Mouse (Mus musculus) heart, embryonic 14.5 days (tissue): ENCODE measurements around the gene Phxr2. TPM values are rescaled to one million over a fixed set of nuclear protein-coding genes. Genes with fewer than 3 reads are reported as not detected.
"Not testable (repeated sequence)": the region's sequence is repeated elsewhere in the genome, so short reads cannot be mapped to it uniquely, and the experiment has no call there.

Experiments
- ATAC-seq: fragments of 200-750 bp; cut with Nextera tagmentation; 2 replicates; pipeline ENCODE4 v1.8.0; 2017; ENCODE audit warnings: low read depth, moderate TSS enrichment; ENCODE audit not compliant: insufficient number of reproducible peaks, insufficient read depth, low FRiP score
- H3K27ac ChIP-seq, 2 experiments: fragments of 200-500 bp in 1 of 2; fragments of 300-500 bp in 1 of 2; sonication (generic) in 1 of 2; replicated peaks in 1 of 2; 2 replicates each; pipeline ENCODE4 v1.5.1; 2012 to 2014; ENCODE audit warnings: low read depth in 2 of 2, low read length in 2 of 2, control low read depth in 1 of 2, mild to moderate bottlenecking in 1 of 2, mixed read lengths in 1 of 2; ENCODE audit not compliant: control insufficient read depth in 1 of 2, insufficient read depth in 1 of 2
- H3K27me3 ChIP-seq: fragments of 300-500 bp; sonication (generic); 2 replicates; pipeline ENCODE4 v1.6.1; 2014; ENCODE audit warnings: mild to moderate bottlenecking, low read length, control low read depth; ENCODE audit not compliant: control insufficient read depth, insufficient read depth
- H3K36me3 ChIP-seq: fragments of 300-500 bp; sonication (generic); 2 replicates; pipeline ENCODE4 v1.6.1; 2014; ENCODE audit warnings: mild to moderate bottlenecking, control low read depth, low read length, mixed read lengths; ENCODE audit not compliant: control insufficient read depth, insufficient read depth
- H3K4me1 ChIP-seq, 2 experiments: fragments of 200-500 bp in 1 of 2; fragments of 300-500 bp in 1 of 2; sonication (generic) in 1 of 2; 2 replicates each; pipeline ENCODE4 v1.6.1; 2012 to 2014; ENCODE audit warnings: low read length in 2 of 2, control low read depth in 1 of 2, mixed read lengths in 1 of 2; ENCODE audit not compliant: control insufficient read depth in 2 of 2, insufficient read depth in 2 of 2
- H3K4me2 ChIP-seq: fragments of 300-500 bp; sonication (generic); 2 replicates; pipeline ENCODE4 v1.6.1; 2014; ENCODE audit warnings: mild to moderate bottlenecking, low read length
- H3K4me3 ChIP-seq, 2 experiments: fragments of 200-500 bp in 1 of 2; fragments of 300-500 bp in 1 of 2; sonication (generic) in 1 of 2; 2 replicates each; pipeline ENCODE4 v1.5.1; 2012 to 2014; ENCODE audit warnings: low read length in 2 of 2, mild to moderate bottlenecking in 2 of 2, control low read depth in 1 of 2, low read depth in 1 of 2, moderate library complexity in 1 of 2; ENCODE audit not compliant: control insufficient read depth in 1 of 2, insufficient read depth in 1 of 2
- H3K9ac ChIP-seq: fragments of 300-500 bp; sonication (generic); 2 replicates; pipeline ENCODE4 v1.6.1; 2014; ENCODE audit warnings: mild to moderate bottlenecking, low read length
- H3K9me3 ChIP-seq: fragments of 300-500 bp; sonication (generic); 2 replicates; pipeline ENCODE4 v1.6.1; 2016; ENCODE audit warnings: low read length, control low read depth; ENCODE audit not compliant: control insufficient read depth
- WGBS: fragments of 180-500 bp; shearing (Covaris S2); extraction: QIAGEN DNeasy Blood & Tissue Kit; methylation state at CpG from one replicate; pipeline ENCODE4 v1.1.7; 2014; 5-methylcytosine and 5-hydroxymethylcytosine counted together
- polyA plus RNA-seq: library from polyadenylated mRNA; unstranded; fragments of >200 nt; fragmentation: Nextera tagmentation; extraction: Ambion mirVana; gene quantifications from 2 replicates; pipeline ENCODE4 v1.2.1, GENCODE M21; 2014

The Phxr2 gene
- polyA plus RNA-seq, 1 experiment from 2014 or later: not detected

DNA sequence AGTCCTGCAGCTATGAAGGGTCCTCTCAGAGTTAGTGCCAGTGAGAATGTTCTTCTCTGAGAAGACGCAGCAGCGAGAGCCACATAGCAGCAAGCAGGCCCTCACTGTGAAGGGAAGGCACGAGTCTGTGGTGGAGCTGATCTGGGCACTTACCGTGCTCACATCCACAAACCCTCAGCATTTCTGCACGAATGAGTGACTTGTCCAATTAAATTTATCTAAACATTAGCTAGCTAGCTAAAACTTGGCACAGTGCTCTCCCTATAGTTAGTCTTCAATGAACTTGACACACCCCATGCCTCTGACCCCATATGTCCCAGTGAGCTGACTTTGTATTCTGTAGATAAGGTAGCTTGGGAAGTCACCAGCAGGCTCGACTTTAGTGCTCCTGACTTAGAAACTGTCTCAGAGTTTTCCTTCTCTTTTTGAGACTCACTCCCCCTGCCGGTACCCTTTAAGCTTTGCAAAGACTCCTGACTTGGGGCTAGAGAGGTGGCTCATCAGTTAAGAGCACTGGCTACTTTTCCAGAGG lies 39.7 kb upstream of the Phxr2 start:
- Histone ChIP-seq H3K4me1 (peaks cover 0 to 13% of the 10 kb centered on the region in 2 experiments; a peak in 2 of 4 replicates), H3K9me3 (no peaks in the 10 kb centered on the region), H3K27ac (peak overlapping the region; percentile 16 to 27; a peak in 3 of 4 replicates), H3K4me2 (no peak overlapping the region), H3K36me3 (no peaks in the 10 kb centered on the region), H3K4me3 (no peak overlapping the region), H3K9ac (no peak overlapping the region), H3K27me3 (no peaks in the 10 kb centered on the region)
- no peak for ATAC-seq
- WGBS: 46% methylated on average over 7 of the region's 7 CpGs

DNA sequence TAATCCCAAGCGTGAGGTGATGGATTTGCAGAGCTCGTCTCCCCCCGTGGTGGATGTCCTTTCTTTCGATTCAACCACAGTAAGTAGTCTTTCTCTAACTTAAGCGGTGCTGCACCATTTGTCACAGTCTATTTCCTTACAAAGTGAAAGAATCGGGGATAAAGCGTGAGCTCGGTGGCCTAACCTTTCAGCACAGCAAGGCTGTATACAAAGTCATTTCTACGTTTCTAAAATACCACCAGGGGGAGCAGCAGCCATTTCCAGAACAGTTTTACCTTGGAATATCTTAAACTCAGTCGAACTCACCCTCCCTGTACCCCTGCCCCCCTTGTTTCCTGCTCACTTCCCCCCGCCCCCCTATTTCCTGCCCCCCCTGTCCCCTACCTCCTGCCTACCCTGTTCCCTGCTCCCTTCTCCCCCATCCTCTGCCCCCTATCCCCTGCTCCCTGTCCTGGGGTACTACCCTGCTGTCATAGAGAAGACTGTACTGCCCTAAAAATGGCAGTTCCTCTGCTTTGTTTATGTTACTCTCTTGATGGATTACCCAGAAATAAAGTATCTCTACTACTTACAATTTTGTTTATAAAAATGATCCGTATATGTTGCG lies 38.8 kb upstream of the Phxr2 start:
- H3K9ac ChIP-seq: no peak overlapping the region
- no peak overlapping the region for H3K4me3 ChIP-seq
- H3K27ac ChIP-seq: peak overlapping the region in 1 of 2 experiments; percentile 27; a peak in 1 of 4 replicates
- WGBS: 40% methylated on average over 13 of the region's 13 CpGs
- peaks cover 0 to 13% of the 10 kb centered on the region in 2 experiments; a peak in 2 of 4 replicates for H3K4me1 ChIP-seq
- H3K9me3 ChIP-seq: no peaks in the 10 kb centered on the region
- H3K4me2 ChIP-seq: peak overlapping the region; percentile 35; the same call in 1 of the 2 replicates
- no peak for ATAC-seq
- no peaks in the 10 kb centered on the region for H3K27me3 ChIP-seq
- H3K36me3 ChIP-seq: no peaks in the 10 kb centered on the region

DNA sequence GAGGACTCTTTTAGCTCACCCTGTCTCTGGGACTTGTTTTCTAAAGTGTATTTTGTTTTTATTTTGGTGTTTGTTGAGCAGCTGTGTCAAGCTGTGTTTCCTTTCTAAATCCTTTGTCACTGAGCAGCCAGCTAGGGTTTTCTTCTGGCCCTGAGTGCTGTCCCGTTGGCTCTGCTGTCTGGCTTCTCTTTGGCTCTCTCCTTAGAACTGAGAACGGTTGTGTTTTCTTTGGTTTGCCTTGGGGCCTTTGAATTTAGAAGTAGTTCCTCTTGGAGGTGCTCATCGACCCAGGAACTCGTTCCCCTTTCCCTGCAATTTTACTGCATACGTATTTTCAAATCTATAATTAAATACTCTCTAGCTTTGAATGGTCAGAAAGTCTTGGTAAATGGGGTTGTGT lies 36.9 kb upstream of the Phxr2 start:
- Histone ChIP-seq H3K9me3 (no peaks in the 10 kb centered on the region), H3K36me3 (no peaks in the 10 kb centered on the region), H3K9ac (no peak overlapping the region), H3K4me3 (no peak overlapping the region), H3K4me2 (no peak overlapping the region), H3K27me3 (no peaks in the 10 kb centered on the region), H3K27ac (no peak overlapping the region), H3K4me1 (peaks cover 0 to 8% of the 10 kb centered on the region in 2 experiments; a peak in 2 of 4 replicates)
- no peak for ATAC-seq
- 88% methylated on average over 5 of the region's 5 CpGs for WGBS

DNA sequence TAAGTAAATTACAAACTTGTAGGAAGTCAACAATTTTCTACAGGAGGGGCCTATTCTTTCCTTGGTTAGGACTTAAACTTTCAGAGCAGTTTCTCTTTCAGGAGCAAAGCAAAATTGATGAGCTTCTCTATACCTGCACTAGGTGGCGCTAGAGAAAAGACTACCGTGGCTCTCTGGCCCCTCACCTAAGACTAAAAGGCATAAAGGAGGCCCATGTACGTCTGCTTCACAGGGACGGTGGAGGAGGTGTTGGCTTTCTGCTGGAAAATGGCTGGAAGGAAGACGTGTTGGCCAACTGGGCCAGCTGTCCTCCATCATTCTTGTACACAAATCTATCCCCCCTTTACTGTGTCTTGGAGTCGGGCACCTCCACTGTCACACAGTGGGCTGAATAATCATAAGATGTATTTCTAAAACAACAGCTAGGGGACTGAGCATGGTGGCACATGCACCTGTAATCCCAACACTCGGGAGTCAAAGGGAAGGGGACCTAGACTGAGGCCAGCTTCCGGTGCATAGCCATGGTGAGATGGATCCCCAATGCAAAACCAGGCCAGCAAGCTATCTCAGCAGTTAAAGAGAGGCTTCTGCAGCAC lies 36.0 kb upstream of the Phxr2 start:
- no peaks in the 10 kb centered on the region for H3K9me3 ChIP-seq
- WGBS: 41% methylated on average over 8 of the region's 8 CpGs
- ATAC-seq: no peak
- H3K27ac ChIP-seq: no peak overlapping the region
- peaks cover 0 to 8% of the 10 kb centered on the region in 2 experiments; a peak in 2 of 4 replicates for H3K4me1 ChIP-seq
- H3K4me3 ChIP-seq: no peak overlapping the region
- H3K36me3 ChIP-seq: no peaks in the 10 kb centered on the region
- H3K27me3 ChIP-seq: no peaks in the 10 kb centered on the region
- H3K9ac ChIP-seq: no peak overlapping the region
- H3K4me2 ChIP-seq: no peak overlapping the region

DNA sequence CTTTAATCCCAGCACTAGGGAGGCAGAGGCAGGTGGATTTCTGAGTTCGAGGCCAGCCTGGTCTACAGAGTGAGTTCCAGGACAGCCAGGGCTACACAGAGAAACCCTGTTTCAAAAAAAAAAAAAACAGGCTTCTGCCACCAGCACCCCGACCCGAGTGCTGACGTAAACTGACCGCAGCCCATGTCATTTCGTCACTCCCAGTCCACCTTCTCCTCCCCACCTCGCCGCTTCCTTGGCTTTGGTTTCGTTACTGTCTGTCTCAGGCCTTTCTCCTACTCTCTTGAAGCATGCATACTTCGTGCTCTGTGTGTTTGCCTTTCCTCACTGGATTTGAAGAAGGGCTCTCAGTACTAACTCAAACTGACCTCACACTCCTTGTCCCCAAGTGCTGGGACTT lies 31.6 kb upstream of the Phxr2 start:
- not testable (repeated sequence) for H3K36me3 ChIP-seq, H3K4me2 ChIP-seq, H3K4me3 ChIP-seq, H3K9ac ChIP-seq, ATAC-seq, H3K27ac ChIP-seq, H3K4me1 ChIP-seq, H3K9me3 ChIP-seq, H3K27me3 ChIP-seq
- 91% methylated on average over 10 of the region's 10 CpGs for WGBS

DNA sequence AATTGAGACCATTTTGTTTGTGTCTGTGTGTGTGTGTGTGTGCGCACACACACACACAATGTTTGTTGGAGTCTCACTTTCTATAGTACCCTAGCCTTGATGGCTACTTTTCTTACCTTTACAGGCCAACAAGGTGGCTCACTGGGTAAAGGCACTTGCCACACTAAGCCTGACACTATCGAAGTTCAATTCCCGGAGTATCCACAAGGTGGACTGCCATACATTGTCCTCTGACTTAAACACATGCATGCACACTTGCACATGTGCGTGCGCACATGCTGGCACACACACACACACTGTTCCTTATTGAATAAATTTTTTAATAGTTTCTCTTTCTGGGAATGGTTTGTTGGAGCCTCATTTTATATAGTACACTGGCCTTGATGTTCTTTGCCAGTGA lies 30.7 kb upstream of the Phxr2 start:
- no peaks in the 10 kb centered on the region for H3K9me3 ChIP-seq
- no peak for ATAC-seq
- no peak overlapping the region for H3K9ac ChIP-seq
- no peak overlapping the region for H3K27ac ChIP-seq
- H3K36me3 ChIP-seq: peaks cover 6% of the 10 kb centered on the region; the same call in 1 of the 2 replicates
- no peaks in the 10 kb centered on the region for H3K27me3 ChIP-seq
- H3K4me2 ChIP-seq: no peak overlapping the region
- WGBS: 91% methylated on average over 5 of the region's 5 CpGs
- no peak overlapping the region for H3K4me3 ChIP-seq
- H3K4me1 ChIP-seq: no peaks in the 10 kb centered on the region

DNA sequence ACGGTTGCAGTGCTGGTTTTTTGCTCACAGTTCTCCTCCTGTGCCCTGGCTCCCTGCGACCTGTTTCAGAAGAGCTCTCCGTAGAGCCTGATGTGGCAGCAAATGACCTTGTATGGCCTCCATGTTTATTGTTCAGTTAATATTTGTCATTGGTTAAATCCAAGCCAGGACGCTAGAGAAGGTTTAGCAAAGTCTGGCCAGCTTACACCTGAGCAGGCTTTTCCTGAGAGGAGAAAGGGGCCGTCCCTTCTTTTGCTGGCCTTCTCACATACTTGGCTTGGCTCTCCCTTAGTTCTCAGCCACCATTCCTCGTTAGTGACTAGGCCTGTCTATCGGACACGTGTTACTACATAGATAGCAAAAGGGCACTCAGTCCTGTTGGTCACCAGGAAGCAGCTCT lies 28.5 kb upstream of the Phxr2 start:
- Histone ChIP-seq H3K36me3 (peaks cover 6% of the 10 kb centered on the region; the same call in 1 of the 2 replicates), H3K27ac (no peak overlapping the region), H3K27me3 (no peaks in the 10 kb centered on the region), H3K4me3 (no peak overlapping the region), H3K9me3 (no peaks in the 10 kb centered on the region), H3K9ac (no peak overlapping the region), H3K4me2 (no peak overlapping the region), H3K4me1 (no peaks in the 10 kb centered on the region)
- WGBS: 81% methylated on average over 8 of the region's 8 CpGs
- ATAC-seq: no peak
